Mouse (Mus musculus): ENCODE results near the gene Map3k14.

The Map3k14 gene

DNA sequence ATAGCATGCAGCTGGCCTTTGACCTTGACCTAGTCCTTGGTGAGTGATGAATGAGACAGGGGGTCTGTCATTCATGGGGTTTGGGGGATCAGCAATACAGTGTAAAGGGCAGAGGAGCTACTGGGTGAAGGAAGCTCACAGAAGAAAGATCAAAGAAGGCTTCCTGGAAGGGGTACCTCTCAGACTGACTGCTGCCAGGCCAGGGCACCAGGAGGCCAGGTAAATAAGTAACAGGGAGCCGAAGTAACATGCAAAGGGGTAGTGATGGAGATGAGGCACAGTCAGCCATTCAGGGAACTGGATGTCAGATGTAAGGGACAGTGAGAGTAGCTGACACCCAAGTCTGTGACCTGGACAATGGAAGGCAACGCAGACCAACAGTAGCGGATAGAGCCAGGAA, 5.6 kb upstream of the Map3k14 start:
- DNase-seq (ENCODE audit: inconsistent age in 2 of 2, low spot score in 1 of 2) = no peak

DNA sequence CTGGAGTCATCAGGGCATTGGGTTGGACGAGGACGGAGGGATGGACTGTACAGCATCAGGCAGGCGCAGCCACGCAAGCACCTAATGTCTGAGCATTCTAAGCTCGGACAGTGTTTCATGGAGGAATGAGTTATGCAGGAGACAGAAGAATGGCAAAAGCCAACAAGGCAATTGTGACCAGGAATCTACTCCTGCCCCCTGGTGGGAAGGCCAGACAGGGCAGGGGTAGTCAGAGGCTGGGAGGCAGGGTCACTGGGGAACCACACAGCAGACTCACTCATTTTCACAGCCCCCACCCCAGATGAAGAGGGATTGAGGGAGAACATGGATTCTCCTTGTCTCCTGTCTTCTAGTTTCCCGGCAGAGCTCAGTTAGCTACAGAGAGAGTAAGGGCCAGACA, 4.7 kb upstream of the Map3k14 start:
- peak; percentile 53 to 84 for DNase-seq (ENCODE audit: inconsistent age in 2 of 2, low spot score in 1 of 2)

DNA sequence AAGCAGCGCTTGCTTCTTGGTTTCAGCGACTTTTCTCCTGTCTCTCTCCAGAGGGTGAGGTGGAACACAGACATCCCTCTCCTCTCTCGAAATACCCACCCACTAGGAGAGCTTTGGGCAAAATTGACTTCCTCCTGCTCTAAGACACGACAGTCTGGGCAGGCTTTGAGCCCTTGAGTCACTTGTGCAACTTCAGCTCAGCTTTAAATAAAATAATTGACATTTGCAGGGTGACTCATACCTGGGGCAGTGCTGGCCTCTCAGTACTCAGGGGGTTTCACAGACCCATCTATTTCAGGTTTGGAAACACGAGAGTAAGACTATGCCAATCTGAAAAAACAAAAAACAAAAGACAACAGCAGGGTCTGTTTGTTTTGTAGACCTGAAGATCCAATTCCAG, 2.2 kb upstream of the Map3k14 start:
- peak in 1 of 2 experiments; percentile 70 for DNase-seq (ENCODE audit: inconsistent age in 2 of 2, low spot score in 1 of 2)

DNA sequence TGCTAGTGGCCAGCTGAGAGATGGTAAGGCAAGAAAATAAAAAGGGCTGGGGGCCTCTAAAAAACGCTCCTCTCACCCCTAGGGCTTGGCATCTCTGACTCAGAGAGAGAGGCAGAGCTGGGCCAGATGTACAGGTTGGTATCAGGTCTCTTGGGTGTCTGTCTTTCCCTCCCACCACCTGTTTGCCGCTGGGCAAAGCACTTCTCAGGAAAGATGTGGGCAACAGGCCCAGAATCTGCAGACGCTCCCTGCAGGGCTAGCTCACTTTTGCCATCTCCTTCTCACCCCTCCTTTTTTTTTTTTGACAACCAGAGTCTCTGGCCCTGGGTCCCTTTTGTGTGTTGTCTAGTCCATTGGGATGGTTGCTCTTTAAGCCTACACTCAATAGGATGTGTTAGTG, 1.6 kb upstream of the Map3k14 start:
- peak in 1 of 2 experiments; percentile 47 for DNase-seq (ENCODE audit: inconsistent age in 2 of 2, low spot score in 1 of 2)

DNA sequence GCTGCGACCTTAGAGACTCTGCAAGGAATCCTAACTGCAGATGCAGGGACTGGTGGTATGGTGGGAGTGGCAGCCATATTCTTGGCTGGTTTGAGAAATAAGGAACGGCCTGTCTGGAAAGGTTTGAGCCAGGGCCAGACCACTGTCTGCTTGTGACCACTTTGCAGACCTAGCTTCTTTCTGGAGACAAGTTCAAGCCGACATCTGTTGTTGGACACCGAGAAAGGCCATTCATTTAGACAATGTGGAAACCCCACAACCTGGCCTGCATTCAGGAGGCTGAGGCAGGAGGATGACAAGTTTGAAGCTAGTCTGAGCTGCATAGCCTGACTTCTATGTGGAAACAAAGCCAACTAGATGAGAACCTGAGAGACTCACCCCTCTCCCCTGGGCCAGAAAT, 1.1 kb upstream of the Map3k14 start:
- DNase-seq (ENCODE audit: inconsistent age in 2 of 2, low spot score in 1 of 2) = peak in 1 of 2 experiments; percentile 51

DNA sequence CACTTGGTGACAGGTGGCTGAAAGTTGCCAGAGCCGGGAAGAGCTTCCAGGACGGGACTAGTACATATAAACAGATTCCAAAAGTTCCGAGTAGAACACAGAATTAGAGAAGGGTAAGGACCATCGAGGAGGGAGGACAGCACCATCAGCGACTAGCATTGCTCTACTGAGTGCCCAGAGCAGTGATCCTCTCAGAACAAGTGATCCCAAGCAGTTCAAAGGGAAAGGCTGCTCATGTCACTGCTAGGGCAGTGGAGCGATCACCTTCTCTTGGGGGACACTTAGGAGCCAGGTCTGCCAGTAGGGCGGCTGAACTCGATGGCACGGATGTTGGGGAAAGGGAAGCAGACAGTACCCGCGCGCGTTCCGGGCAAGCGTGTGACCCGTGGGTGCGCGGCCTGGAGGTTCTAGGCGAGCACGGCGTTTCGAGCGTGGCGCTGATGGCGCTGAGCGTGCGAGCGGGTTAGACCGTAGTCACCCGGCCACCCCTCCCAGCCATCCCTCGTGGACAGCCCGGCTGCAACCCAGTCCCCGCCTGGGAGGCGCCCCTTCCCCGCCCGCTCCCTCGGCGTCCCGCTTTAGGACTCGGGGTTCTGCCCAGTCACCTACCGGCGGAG, 435 bp downstream of the Map3k14 start:
- DNase-seq (ENCODE audit: inconsistent age in 2 of 2, low spot score in 1 of 2) = no peak

DNA sequence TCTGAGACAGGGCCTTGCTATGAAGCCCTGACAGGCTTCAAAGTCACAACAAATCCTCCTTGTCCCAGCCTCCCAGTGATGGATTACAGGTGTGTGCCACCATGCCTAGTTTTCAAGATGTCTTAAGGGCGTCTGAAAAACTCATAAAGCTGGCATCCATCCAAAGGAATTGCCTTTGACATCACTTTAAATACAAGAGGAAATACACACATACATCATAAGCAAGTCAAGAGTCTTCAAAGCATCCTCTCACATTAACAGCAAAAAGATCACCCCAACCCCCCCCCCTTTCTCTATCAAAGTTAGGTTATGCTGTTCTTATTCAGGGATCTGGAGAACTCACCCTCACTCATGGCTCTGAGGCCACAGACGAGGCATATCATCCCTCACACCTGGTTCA, 1.4 kb downstream of the Map3k14 start:
- DNase-seq (ENCODE audit: inconsistent age in 2 of 2, low spot score in 1 of 2) = no peak

DNA sequence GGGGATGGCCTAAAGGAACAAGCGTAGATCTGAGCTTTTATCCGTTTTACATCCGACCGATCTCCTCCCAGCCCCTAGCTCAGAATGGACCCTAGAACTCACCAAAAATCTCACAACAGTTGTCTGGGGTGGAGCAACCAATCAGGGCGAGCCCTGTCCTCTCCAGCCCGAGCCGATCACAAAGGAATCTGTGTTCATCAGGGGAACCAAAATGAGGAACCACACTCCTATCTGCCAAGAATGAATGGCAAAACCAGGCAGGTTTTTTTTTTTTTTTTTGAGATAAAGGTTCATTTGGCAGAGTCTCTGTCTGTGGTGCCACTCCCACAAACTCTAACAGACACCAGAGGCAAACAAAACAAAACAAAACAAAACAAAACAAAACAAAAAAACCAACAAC, 2.1 kb downstream of the Map3k14 start:
- DNase-seq (ENCODE audit: inconsistent age in 2 of 2, low spot score in 1 of 2) = no peak

DNA sequence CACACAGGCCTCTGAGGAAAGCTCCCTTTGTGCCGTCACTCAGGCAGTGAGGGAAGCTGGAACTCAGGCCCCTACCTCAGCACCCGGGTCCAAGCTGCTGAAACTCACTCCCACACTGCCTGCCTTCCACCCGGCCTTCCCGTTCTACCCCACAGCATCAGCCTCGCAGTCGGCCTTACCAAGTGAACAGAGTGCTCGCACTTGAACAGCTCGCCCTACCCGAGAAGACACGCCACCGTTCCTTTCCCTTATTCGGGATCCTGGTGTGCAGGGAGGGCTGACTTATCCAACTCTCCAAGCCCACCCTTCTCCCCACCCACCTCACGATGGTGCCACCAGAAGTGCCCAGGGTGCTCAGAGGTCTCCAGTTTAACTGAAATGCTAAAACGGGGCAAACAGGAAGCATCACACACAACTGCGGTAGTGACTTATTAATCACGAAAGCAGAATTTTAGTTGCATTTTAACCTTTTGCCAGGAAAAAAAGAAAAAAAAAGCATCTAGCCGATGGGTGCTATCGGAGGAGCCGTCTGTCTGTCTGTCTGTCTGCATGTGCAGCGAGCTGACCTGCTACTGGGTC, 2.8 kb downstream of the Map3k14 start:
- DNase-seq (ENCODE audit: inconsistent age in 2 of 2, low spot score in 1 of 2) = peak in 1 of 2 experiments; percentile 42

DNA sequence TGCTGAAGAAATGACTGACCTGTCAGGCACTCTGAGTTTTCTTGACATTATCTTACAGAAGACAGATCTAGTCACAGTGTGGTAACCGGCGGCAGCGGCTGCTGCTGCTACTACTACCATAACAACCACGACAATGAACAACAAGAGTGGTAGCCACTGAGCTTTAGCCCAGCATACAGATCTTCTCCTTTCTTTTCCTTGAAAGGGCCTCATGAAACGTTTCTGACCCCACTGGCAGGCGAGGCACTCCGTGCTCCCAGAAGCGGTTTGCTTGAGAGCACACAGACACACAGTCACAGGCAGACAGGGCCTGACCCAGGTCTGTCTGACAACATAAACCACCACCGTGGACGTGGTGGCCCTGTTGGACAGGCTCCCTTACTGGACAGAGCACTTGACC, 3.7 kb downstream of the Map3k14 start:
- peak in 1 of 2 experiments; percentile 42 for DNase-seq (ENCODE audit: inconsistent age in 2 of 2, low spot score in 1 of 2)

DNA sequence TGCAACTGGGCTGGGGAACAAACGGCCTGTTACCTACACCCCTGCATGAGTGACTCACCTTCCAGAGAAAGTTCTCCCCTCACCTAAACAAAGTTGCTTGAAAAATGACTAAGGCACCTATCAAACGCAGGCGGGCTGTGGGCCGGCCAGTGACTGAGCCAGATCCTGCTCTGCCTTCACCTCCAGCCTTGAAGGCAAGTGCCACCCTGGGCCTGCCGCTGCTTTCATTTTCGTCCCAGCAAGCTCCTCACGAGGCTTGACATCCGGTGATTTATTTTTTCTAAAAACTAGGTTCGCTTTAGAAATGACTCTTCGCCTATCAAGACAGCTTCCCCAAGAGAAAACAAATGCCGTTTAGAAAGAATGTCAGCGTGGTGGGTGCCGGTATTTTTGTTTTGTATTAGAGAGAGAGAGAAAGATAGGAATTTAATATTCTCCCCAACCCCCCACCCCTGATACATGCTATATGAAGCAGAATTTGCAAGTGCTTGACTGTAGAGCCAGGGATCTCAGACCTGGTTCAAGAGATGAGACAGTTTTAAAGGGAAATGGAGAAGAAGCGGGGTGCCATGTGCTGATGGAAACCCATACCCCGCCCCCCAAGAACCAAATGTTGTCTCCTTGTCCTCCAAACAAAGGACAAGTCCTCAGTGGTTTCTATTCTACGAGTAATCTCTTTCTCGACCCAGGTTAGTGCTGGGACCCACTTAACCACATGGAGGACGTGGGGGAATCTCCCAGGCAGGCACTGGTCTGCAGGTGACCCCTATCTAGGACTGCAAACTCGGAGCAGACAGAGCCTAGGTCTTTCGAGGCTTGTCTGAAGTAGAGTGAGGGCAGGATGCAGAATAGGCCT, 4.6 kb downstream of the Map3k14 start:
- DNase-seq (ENCODE audit: inconsistent age in 2 of 2, low spot score in 1 of 2) = peak; percentile 79 to 92

DNA sequence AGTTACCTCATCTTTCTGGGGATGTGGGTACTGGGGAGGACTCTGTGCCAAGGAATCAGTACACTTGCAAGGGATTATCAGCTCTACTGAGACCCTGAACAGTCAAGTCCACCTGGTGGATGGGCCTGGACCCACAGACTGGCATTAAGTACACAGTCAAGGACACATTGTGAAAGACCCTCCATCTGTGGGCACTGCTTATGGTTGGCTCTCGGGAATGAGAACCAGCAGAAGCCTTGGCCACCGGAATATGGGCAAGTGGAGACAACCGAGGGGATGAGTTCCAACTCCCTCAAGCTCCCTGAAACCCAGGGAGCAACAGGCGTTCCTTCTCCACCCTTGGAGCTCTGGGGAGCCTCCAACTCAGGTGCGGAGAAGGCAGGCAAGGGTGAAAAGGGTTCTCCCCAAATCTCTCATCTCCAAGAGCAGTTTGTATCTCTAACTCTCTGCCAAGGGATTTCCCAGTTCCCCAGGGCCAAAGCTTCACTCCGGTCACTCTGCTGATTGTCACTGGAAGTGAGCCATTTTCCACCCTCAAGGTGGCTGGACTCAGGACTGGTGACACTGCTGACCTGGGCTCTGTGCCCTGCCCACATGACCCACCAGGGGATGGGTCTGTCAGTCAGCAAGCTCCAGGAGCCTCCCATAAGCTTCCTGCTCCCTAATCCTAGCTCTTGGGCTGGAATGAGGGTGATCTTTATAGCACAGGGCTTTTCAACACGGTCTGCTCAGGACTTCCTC, 5.4 kb downstream of the Map3k14 start:
- DNase-seq (ENCODE audit: inconsistent age in 2 of 2, low spot score in 1 of 2) = peak in 1 of 2 experiments; percentile 55

DNA sequence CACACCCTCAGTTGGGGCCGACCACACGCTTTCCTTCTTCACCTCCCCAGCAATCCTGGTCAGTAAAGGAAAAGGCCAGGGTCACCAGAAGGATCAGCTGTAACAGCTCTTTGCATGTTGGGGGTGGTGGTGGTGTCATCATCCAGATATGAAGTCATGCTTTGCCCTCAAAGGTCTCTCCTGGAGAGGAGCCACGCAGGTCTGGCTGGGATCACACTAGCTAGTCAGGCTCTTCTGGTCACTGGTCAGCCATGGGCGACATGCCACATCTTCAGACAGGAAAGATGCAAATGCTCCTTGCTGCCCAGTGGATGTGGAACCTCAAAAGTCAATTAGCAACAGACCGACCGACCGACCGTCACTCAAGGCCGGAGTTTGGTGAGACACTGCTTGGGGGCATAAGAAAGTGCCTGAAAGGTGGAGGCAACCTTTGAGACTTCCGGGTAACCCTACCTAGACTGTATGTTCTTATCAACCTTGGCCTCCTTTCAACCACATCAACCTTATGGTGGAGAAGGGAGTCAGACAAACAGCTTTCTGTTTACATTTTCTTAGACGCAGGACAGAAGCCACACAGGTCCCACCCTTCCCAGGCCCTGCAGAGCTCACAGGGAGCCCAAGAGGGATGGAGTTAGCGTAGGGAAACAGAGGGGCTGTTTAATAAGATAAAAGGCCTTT, 6.6 kb downstream of the Map3k14 start:
- DNase-seq (ENCODE audit: inconsistent age in 2 of 2, low spot score in 1 of 2) = peak; percentile 59 to 82

DNA sequence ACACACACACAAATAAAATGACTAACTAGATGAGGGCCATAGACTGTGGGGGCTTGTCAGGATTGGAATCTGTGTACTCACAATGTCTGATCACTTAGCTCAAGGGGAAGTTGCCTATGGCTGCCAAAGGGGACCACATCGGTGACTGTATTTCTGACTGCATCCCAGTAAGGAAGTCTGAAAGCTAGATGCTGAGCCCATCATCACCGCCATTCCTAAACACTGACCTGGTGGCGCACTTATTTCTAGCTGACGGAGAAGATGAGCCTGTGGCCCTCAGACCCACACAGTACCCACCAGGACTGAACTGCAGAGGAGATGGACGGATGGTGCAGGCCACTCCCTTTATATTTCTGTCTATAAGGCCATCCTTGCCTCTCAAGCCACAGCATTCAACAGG, 7.2 kb downstream of the Map3k14 start:
- DNase-seq (ENCODE audit: inconsistent age in 2 of 2, low spot score in 1 of 2) = no peak

DNA sequence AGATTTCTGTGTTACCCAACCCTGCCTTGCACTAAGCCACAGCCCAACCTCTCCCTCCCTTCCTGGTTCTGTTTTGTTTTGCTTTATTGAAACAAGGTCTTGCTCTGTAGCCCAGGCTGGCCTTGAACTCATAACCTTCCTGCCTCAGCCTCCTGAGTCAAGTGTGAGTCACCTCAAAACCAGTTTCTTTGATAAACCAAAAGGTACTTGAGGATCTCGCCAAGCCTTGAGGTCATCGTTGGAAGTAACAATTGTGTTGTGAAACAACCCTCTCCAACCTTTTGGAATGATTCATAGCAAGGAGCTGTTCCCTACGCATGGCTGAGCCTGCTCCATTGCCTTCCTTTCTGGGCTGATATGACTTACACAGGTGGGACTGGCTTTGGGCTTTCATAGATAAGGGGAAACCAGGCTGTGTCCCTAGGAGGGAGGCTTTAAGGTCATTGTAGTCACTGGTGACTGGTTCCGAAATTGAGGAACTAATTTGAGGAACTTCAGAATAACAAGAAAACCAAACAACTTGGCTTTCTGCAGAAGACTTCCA, 9.3 kb downstream of the Map3k14 start:
- peak; percentile 76 to 91 for DNase-seq (ENCODE audit: inconsistent age in 2 of 2, low spot score in 1 of 2)

DNA sequence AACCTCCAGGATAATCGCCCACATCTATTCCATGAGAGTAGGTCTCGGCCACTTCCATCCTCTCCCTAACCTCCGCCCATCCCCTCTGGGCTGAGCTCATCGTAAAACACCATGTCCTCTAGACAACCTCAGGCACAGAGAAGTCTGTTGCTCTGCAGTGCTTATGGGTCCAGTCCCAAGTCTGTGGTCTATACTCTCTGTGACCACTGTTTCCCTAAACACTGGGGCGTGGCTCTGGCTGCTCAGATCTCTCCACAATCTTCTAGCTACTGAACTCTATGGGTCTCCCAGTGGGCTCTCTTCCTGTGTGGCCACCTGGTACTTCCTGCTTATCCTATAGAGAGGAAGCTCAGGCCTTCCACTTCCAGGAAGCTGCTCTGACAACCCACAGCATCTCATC, 13.7 kb downstream of the Map3k14 start:
- no peak for DNase-seq (ENCODE audit: inconsistent age in 2 of 2, low spot score in 1 of 2)

DNA sequence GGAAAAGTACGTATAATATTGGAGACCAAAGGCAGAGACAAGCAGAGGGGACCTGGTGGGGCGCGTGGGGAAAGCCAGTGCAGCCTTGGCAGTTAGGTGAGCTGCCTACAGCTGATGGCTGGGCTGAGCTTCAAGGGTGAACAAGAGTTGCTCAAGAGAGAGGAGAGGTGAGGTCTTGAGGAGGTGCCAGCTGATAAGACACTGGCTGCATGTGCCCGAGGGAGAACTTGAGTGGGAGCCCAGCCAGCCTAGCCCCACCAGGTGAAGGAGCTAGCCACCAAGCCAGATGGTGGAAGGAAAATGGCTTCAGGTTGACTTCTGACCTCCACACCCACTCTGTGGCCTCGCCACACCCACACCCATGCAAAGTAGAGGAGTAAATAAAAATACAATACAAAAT, 14.9 kb downstream of the Map3k14 start:
- no peak for DNase-seq (ENCODE audit: inconsistent age in 2 of 2, low spot score in 1 of 2)

DNA sequence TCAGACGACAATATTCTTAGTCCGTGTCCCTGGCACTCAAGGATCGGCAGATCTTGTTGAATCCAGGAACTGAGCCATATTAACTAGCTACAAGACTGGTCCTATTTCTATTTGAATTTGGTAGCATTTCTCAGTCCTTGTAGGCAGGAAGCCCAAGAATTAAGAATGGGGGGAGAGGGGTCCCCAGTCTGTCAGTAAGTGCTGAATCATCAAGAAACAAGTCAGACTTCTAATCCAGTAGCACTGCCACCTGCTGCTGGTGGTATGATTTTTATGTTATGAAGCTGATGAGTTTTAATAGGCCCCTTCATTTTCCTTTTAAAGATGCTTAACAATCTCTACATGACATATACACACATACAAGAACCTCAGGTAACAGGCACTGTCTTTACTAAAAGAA, 16.9 kb downstream of the Map3k14 start:
- no peak for DNase-seq (ENCODE audit: inconsistent age in 2 of 2, low spot score in 1 of 2)

DNA sequence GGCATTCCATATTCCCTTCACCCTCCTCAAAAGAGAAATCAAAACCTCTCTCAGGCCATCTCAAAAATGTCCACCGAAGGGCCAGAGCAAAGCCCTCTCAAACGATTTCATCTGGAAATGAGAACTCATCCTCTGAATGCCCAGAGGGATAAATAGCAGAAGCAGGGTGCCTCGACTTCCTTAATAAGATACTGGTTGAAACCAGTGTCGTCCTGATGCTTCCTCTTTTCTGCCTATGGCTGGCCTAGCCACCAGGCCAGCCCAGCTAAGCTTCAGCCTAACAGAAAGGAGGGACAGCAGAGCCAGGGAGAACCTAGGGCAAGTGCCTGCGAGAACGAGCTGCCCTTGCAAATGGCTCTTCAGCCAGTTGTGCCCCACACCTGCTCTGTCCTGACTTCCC, 17.8 kb downstream of the Map3k14 start:
- peak in 1 of 2 experiments; percentile 36 for DNase-seq (ENCODE audit: inconsistent age in 2 of 2, low spot score in 1 of 2)

DNA sequence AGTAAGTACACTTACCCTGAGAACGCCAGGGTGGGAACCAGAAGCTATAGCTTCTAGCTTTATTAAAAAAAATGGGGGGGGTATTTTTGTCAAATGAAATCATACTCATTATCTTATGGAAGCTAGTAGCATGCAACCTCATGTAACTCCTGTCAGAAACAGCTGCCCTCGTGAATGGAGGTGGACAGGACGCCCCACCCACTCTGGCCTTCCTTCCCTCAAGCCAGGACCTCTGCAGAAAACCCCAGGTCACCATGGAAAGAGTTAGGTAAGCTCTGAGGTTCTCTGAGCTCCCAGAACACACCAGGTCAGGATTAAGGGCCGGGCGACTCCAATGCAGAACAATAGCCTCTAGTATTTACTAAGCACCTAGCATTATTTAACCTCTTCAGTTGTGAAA, 18.4 kb downstream of the Map3k14 start:
- peak in 1 of 2 experiments; percentile 34 for DNase-seq (ENCODE audit: inconsistent age in 2 of 2, low spot score in 1 of 2)
